Mouse (Mus musculus): ENCODE results near the gene Alox12b. TPM values are rescaled to one million over a fixed set of nuclear protein-coding genes. Genes with fewer than 3 reads are reported as not detected.

Gene Alox12b
- polyA plus RNA-seq, 1 experiment from 2014 or later, result not detected

DNA sequence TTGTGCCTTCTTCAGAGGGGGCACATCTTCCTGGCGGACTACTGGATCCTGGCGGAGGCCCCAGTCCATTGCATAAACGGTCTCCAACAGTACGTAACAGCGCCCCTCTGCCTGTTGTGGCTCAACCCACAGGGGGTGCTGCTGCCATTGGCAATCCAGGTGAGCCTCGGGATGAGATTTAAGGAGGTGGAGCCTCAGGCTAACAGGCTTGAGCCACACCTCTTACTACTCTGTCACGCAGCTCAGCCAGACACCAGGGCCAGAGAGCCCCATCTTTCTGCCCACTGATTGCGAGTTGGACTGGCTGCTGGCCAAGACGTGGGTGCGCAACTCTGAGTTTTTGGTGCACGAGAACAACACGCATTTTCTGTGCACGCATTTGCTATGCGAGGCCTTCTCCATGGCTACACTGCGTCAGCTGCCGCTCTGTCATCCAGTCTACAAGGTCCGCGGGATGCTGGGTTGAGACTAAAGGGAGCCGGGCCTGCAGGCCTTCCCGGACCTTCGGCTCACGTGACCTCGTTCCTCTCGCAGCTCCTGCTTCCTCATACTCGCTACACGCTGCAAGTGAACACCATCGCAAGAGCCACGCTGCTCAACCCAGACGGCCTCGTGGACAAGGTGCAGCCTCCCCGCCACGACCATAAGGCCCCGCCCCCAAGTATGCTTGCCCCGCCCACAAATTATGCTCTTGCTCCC lies 22.7 kb upstream of the Alox12b start:
- H3K27me3 ChIP-seq (ENCODE audit: insufficient read depth, low read length), result no peaks in the 10 kb centered on the region
- DNase-seq (peak; percentile 73), ATAC-seq (peak; percentile 79)
- no peaks in the 10 kb centered on the region for H3K9me3 ChIP-seq (ENCODE audit: low read length)
- 4% methylated on average over 34 of the region's 34 CpGs for WGBS (ENCODE audit: insufficient replicate concordance)
- TF ChIP-seq EP300 (IDR thresholded peaks at IDR 0.05; ENCODE audit: low read depth) (no peak), CTCF (IDR thresholded peaks at IDR 0.05; ENCODE audit: low read depth) (peak; percentile 46)
- H3K36me3 ChIP-seq (replicated peaks; ENCODE audit: insufficient read depth, low read length), result no peaks in the 10 kb centered on the region
- H3K4me3 ChIP-seq (ENCODE audit: low read depth, low read length), result peak overlapping the region; percentile 36
- H3K4me2 ChIP-seq (ENCODE audit: low read depth, low read length), result peak overlapping the region; percentile 69
- no peak overlapping the region for H3K27ac ChIP-seq (ENCODE audit: low read depth)
- H3K9ac ChIP-seq (replicated peaks), result no peak overlapping the region
- peaks cover 19% of the 10 kb centered on the region for H3K4me1 ChIP-seq (ENCODE audit: insufficient read depth)

DNA sequence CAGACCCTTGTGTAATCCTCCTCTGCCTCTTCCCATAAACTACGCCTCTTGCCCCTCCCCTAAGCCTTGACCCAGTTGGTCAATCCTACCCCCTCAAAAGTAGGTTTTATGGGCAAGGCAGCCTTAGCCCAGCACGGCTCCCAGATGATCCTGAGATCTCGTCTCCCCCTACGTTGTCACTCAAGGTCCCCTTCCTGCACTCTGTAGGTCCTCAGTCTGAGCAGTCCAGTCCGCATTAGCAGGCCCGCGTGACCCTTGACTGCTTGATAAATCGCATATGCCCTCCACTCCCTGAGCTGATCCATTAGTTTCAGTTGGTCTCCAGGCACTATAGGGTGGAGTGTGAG lies 22.2 kb upstream of the Alox12b start:
- DNase-seq (no peak), ATAC-seq (no peak)
- no peaks in the 10 kb centered on the region for H3K27me3 ChIP-seq (ENCODE audit: insufficient read depth, low read length)
- TF ChIP-seq CTCF (IDR thresholded peaks at IDR 0.05; ENCODE audit: low read depth), result no peak
- TF ChIP-seq EP300 (IDR thresholded peaks at IDR 0.05; ENCODE audit: low read depth), result no peak
- 43% methylated on average over 8 of the region's 8 CpGs for WGBS (ENCODE audit: insufficient replicate concordance)
- no peak overlapping the region for H3K27ac ChIP-seq (ENCODE audit: low read depth)
- peak overlapping the region; percentile 69 for H3K4me2 ChIP-seq (ENCODE audit: low read depth, low read length)
- no peak overlapping the region for H3K4me3 ChIP-seq (ENCODE audit: low read depth, low read length)
- no peaks in the 10 kb centered on the region for H3K36me3 ChIP-seq (replicated peaks; ENCODE audit: insufficient read depth, low read length)
- H3K4me1 ChIP-seq (ENCODE audit: insufficient read depth), result peaks cover 19% of the 10 kb centered on the region
- no peak overlapping the region for H3K9ac ChIP-seq (replicated peaks)
- no peaks in the 10 kb centered on the region for H3K9me3 ChIP-seq (ENCODE audit: low read length)

DNA sequence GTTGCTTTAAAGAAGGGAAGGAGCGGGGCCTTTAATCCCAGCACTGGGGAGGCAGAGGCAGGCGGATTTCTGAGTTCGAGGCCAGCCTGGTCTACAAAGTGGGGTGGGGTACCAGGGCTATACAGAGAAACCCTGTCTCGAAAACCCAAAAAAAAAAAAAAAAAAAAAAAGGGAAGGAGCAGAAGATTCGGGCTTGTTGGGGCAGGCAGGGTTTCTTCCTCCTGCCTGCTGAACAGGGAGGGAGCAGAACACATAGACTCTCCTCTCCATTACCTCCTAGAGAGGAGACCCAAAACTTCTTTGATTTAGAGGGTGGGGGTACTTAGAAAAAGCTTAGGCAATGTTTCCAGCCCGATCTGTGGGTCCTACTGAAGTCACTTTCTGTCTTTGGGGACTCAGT lies 21.4 kb upstream of the Alox12b start:
- Histone ChIP-seq H3K4me1 (ENCODE audit: insufficient read depth) (peaks cover 19% of the 10 kb centered on the region), H3K9me3 (ENCODE audit: low read length) (no peaks in the 10 kb centered on the region), H3K27me3 (ENCODE audit: insufficient read depth, low read length) (no peaks in the 10 kb centered on the region), H3K4me2 (ENCODE audit: low read depth, low read length) (no peak overlapping the region), H3K4me3 (ENCODE audit: low read depth, low read length) (no peak overlapping the region), H3K9ac (replicated peaks) (no peak overlapping the region), H3K27ac (ENCODE audit: low read depth) (no peak overlapping the region), H3K36me3 (replicated peaks; ENCODE audit: insufficient read depth, low read length) (no peaks in the 10 kb centered on the region)
- WGBS (ENCODE audit: insufficient replicate concordance), result 61% methylated on average over 6 of the region's 6 CpGs
- no peak for TF ChIP-seq CTCF (IDR thresholded peaks at IDR 0.05; ENCODE audit: low read depth)
- TF ChIP-seq EP300 (IDR thresholded peaks at IDR 0.05; ENCODE audit: low read depth), result no peak
- no peak for DNase-seq
- no peak for ATAC-seq

DNA sequence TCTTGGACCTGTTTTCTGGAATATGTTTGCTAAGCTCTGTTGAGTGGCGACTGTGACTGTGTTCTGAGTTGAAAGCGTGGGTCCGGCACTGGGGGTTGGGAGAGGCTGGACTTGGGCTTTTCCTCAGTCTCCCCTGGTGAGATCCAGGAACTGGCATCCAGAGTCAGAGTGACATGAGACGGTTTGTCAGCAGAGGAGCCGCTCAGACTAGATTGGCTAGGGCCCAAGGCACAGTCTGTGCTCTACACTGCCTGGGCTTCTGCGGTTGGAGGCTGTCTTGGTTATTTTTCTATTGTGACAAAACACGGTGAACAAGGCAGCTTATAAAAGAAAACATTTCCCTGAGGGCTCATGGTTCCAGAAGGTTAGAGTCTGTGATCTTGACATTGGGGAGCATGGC lies 9.2 kb upstream of the Alox12b start:
- Histone ChIP-seq H3K4me3 (ENCODE audit: low read depth, low read length) (no peak overlapping the region), H3K27ac (ENCODE audit: low read depth) (no peak overlapping the region), H3K9me3 (ENCODE audit: low read length) (no peaks in the 10 kb centered on the region), H3K27me3 (ENCODE audit: insufficient read depth, low read length) (peaks cover 4% of the 10 kb centered on the region), H3K9ac (replicated peaks) (no peak overlapping the region), H3K4me1 (ENCODE audit: insufficient read depth) (0 out of 2 replicates have a peak, but pooled peaks cover 3% of the 10 kb centered on the region), H3K4me2 (ENCODE audit: low read depth, low read length) (no peak overlapping the region), H3K36me3 (replicated peaks; ENCODE audit: insufficient read depth, low read length) (no peaks in the 10 kb centered on the region)
- no peak for DNase-seq
- 73% methylated on average over 7 of the region's 7 CpGs for WGBS (ENCODE audit: insufficient replicate concordance)
- no peak for TF ChIP-seq CTCF (IDR thresholded peaks at IDR 0.05; ENCODE audit: low read depth)
- ATAC-seq, result no peak

DNA sequence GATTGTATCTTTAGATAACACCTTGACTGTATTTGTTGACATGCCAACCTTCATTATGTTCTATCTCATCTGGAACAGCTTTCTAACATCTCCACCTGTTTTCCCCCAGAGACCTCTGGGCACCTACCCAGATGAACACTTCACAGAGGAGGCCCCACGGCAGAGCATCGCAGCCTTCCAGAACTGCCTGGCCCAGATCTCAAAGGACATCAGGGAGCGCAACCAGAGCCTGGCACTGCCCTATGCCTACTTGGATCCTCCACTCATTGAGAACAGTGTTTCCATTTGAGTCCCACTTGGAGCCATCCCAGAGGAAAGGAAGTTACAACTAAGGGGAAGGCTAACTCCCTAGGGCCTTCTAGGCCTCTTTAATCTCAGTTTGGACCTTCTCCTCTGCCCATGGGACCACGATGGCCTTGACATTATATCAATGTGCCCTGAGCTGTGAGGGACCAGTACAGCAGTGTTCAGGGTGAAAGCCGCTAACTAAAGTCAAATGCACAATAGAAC lies 8.3 kb upstream of the Alox12b start:
- no peak for TF ChIP-seq EP300 (IDR thresholded peaks at IDR 0.05; ENCODE audit: low read depth)
- no peak for TF ChIP-seq CTCF (IDR thresholded peaks at IDR 0.05; ENCODE audit: low read depth)
- H3K36me3 ChIP-seq (replicated peaks; ENCODE audit: insufficient read depth, low read length), result no peaks in the 10 kb centered on the region
- H3K4me2 ChIP-seq (ENCODE audit: low read depth, low read length), result no peak overlapping the region
- DNase-seq (no peak), ATAC-seq (no peak)
- H3K27ac ChIP-seq (ENCODE audit: low read depth), result no peak overlapping the region
- WGBS (ENCODE audit: insufficient replicate concordance), result 83% methylated on average over 5 of the region's 5 CpGs
- no peak overlapping the region for H3K4me3 ChIP-seq (ENCODE audit: low read depth, low read length)
- no peaks in the 10 kb centered on the region for H3K9me3 ChIP-seq (ENCODE audit: low read length)
- peaks cover 4% of the 10 kb centered on the region for H3K27me3 ChIP-seq (ENCODE audit: insufficient read depth, low read length)
- H3K9ac ChIP-seq (replicated peaks), result no peak overlapping the region
- H3K4me1 ChIP-seq (ENCODE audit: insufficient read depth), result 0 out of 2 replicates have a peak, but pooled peaks cover 3% of the 10 kb centered on the region

DNA sequence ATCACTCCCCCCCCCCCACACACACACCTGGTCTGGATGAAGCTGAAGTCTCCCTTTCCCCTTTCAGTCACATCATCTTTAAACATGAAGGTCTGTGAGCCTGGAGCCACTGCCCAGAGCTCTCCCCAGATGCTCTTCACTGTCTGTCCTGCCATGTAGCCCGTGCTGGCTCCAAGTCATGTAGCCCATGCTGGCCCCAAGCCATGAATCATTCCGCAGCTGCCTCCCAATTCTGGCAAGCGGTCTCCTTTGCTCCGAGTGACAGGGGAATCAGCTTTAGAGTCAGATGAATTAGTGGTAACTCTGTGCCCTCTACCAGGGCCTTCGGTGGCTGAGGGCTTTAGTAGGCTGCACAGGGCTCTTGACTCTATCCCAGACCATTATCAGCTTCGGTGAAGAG lies 7.1 kb upstream of the Alox12b start:
- no peak for DNase-seq
- TF ChIP-seq CTCF (IDR thresholded peaks at IDR 0.05; ENCODE audit: low read depth), result no peak
- TF ChIP-seq EP300 (IDR thresholded peaks at IDR 0.05; ENCODE audit: low read depth), result no peak
- Histone ChIP-seq H3K27me3 (ENCODE audit: insufficient read depth, low read length) (peaks cover 7% of the 10 kb centered on the region), H3K27ac (ENCODE audit: low read depth) (no peak overlapping the region), H3K4me2 (ENCODE audit: low read depth, low read length) (no peak overlapping the region), H3K36me3 (replicated peaks; ENCODE audit: insufficient read depth, low read length) (no peaks in the 10 kb centered on the region), H3K9me3 (ENCODE audit: low read length) (no peaks in the 10 kb centered on the region), H3K4me3 (ENCODE audit: low read depth, low read length) (no peak overlapping the region), H3K4me1 (ENCODE audit: insufficient read depth) (0 out of 2 replicates have a peak, but pooled peaks cover 3% of the 10 kb centered on the region), H3K9ac (replicated peaks) (no peak overlapping the region)
- no peak for ATAC-seq
- 75% methylated on average over 6 of the region's 6 CpGs for WGBS (ENCODE audit: insufficient replicate concordance)

All from liver, postnatal 0 days (tissue).